Mouse (Mus musculus) kidney, postnatal 14 days (tissue): ENCODE data around the gene Abcb9.
A peak's percentile ranks its signal among the peaks of the same experiment; 100 is the strongest.

Source experiments
- DNase-seq: peaks from one replicate; pipeline ENCODE4 v3.0.0; 2022; ENCODE audit warnings: mixed read lengths

The Abcb9 gene

GRCm38 (mm10) chr5:124093120-124093794 is 2.3 kb downstream of the Abcb9 start:
- peak; percentile 81 for DNase-seq

DNA sequence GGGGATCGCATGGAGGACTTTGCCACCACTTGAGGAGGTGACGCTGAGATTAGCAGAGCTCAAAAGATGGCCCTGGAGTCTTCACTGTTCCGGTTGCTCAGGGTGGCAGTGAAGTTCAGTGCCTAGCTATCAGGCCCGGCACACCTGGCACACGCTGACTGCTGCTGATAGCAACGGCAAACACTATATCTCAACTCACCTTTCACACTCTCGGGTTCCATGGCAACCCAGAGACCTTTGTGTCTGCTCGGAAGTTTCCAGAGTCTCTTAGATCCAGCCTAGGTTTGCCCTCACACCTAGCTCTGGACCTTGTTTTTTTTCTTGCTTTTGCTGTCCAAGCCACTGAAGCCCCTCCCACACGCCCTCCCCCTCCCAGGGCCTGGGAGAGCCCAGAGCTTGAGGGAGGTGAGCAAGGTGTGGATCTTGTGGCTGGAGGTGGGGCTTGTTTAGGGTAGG is 3.6 kb downstream of the Abcb9 start:
- no peak for DNase-seq

- no peak for DNase-seq
Observed at GRCm38 (mm10) chr5:124089868-124090267, 5.7 kb downstream of the Abcb9 start.

- no peak for DNase-seq
Observed at GRCm38 (mm10) chr5:124086876-124087275, 8.7 kb downstream of the Abcb9 start.

DNA sequence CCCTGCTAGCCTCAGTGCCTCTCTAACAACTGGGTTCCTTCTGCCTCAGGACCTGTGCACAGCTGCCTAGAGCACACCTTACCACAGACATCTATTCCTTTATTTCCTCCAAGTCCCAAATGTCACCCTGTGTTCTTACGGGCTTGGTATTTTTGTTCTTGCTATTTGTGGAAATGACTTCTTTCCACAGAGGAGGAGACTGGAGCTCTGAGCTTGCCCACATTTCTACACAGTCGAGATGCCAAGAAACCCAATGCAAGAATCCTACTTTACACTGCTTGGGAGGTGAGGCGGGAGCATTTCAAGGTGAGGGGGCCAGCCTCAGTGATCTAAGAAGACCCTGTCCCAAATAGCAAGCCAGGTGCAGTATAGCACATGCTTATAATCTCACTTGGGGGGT is 10.1 kb downstream of the Abcb9 start:
- no peak for DNase-seq

- peak; percentile 87 for DNase-seq
Observed at GRCm38 (mm10) chr5:124084588-124085173, 10.9 kb downstream of the Abcb9 start.

- DNase-seq = peak; percentile 39
Observed at GRCm38 (mm10) chr5:124083850-124084587, 11.6 kb downstream of the Abcb9 start.

- no peak for DNase-seq
Observed at GRCm38 (mm10) chr5:124082941-124083688, 12.5 kb downstream of the Abcb9 start.

- no peak for DNase-seq
Observed at GRCm38 (mm10) chr5:124082447-124082846, 13.2 kb downstream of the Abcb9 start.

- no peak for DNase-seq
Observed at GRCm38 (mm10) chr5:124079880-124080279, 15.7 kb downstream of the Abcb9 start.

DNA sequence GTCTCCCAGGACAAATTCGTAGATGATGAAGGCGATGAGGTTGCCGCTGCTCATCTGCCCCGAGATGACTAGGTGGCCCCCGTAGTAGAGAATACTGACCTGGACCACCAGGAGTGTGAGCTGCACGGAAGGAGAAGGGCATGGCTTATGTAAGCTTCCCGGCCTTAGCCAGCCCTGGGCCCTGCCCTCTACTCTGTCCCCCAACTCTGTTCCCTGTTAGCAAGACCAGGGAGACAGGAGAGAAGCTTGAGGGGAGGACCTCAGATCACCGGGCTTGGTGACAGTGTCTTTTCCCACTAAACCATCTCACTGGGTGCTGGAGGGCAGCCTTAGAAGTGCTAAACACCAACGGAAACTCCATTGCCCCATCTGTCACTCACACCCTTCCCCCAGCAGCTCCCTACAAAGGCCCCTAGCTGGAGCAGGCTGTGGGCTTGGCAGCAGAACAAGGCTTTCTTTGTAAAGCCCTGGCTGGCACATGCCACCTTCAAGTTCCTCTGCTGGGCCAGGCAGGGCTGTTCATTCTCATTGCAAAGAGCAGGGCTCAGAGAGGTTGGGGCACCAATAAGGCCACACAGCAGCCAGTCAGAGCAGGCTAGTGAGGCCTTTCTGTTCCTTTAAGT is 16.7 kb downstream of the Abcb9 start:
- DNase-seq = no peak

- DNase-seq = no peak
Observed at GRCm38 (mm10) chr5:124077856-124078460, 17.6 kb downstream of the Abcb9 start.

DNA sequence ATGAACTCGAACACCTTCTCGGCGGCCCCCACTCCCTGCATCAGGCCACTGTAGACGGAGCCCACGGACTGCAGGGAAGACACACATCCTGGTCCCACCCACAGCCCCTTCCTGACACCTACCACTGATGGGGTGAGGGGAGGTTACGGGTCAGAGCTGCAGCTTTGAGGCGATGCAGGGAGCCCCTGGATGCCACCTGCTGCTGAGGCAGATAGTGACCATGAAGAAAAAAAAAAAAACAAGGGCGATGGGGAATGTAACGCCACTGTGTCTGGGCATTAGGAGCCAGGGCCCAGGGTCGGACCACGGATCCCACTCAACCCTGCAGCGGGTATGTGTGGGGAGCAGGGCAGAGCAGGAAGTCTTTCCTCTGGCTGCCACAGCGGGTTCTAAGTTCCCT is 18.4 kb downstream of the Abcb9 start:
- no peak for DNase-seq

DNA sequence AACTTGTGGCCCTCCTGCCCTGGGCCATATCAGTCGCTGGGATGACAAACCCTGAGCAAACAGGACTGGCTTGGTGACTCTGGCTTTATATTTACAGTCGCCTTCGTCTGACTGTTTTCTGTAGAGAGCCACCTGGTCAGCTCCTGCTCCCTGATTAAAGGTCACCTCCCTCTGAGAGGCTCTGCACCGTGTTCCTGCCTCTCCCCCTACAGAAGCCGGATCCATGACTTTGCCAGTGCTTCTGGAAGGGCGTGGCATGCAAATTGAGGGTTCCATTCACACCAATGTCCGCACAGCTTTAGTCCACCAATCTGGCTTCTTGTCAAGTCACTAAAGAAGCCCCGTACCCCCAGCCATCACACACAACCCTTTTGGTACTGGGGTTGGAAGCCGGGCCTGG is 19.0 kb downstream of the Abcb9 start:
- DNase-seq = no peak

DNA sequence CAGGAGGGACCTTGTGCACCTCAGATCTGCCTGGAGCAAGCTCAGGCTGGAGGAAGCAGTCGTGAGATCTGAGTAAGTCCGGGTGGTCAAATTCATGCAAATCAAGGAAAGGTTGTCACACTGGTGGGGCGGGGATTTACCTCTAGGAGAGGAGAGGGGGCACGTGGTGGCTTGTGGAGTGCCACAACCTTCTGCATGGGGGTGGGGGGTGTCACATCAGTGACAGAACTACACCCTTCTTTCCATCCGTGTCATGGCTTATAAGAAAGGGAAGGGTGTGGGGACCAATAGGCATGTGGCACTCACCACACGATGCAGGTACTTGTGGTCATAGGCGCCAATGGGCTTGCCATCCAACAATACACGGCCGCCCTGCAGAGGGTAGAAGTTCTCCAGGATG is 19.9 kb downstream of the Abcb9 start:
- no peak for DNase-seq

- DNase-seq = peak; percentile 40
Observed at GRCm38 (mm10) chr5:124074845-124075307, 20.7 kb downstream of the Abcb9 start.

GRCm38 (mm10) chr5:124073682-124074081 is 21.9 kb downstream of the Abcb9 start:
- DNase-seq = no peak

DNA sequence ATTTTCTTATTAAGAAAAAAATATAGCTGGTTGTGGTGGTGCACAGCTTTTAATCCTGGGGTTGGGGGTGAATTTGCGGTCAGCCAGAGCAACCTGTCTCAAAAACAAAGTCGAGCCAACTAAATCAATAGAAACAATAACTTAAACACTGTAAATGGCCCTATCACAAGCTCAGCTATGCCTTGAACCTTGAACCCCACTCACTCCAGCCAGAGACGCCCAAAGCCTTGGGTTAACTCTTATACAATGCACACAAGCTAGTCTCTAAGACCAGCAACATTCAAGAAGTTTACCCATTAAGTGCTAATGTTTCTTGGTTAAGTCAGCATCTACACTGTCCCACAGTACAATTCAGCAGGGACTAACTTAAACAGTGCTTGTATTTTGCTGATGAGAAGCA is 25.9 kb downstream of the Abcb9 start:
- DNase-seq = no peak

- no peak for DNase-seq
Observed at GRCm38 (mm10) chr5:124062037-124062824, 33.4 kb downstream of the Abcb9 start.

DNA sequence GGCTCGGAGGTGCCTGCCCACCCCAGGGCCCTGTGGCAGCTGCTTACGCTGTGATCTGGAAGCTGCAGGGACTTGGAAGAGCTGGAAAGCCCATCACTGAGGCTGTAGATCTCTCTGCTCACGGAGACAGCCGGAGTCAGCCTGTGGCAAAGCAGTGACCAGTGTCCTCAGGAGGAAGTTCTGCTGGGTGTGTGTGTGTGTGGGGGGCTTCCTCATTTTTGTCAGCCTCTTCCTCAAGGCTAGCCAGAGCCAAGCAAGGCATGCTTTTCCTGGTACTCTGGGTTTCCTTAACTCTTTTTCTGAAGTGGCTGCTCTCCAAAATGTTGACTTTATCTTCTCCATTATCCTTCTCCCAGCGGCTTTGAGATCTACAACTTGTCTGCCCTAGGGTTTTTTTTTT is 35.9 kb downstream of the Abcb9 start:
- peak; percentile 49 for DNase-seq

GRCm38 (mm10) chr5:124058749-124059148 is 36.8 kb downstream of the Abcb9 start:
- DNase-seq = no peak
